Mouse (Mus musculus) C2C12 (cell line): Measurements from ENCODE around the gene Nek6.

ENCODE experiments used
- CEBPB ChIP-seq: IDR thresholded peaks from one replicate; pipeline ENCODE4 v1.6.1; 2011; ENCODE audit warnings: low read depth, mild to moderate bottlenecking, control low read depth, moderate library complexity
- CTCF ChIP-seq: IDR thresholded peaks from one replicate; pipeline ENCODE4 v1.5.1; 2011; ENCODE audit not compliant: control insufficient read depth, insufficient read depth, insufficient read length
- MAX ChIP-seq: IDR thresholded peaks from one replicate; pipeline ENCODE4 v1.6.1; 2011; ENCODE audit warnings: mild to moderate bottlenecking, control low read depth
- MYOG ChIP-seq: IDR thresholded peaks from one replicate; pipeline ENCODE4 v1.6.1; 2011; ENCODE audit not compliant: control insufficient read depth, insufficient read length; ENCODE audit errors: extremely low read depth
- USF1 ChIP-seq: IDR thresholded peaks from one replicate; pipeline ENCODE4 v1.6.1; 2011; ENCODE audit warnings: low read depth, mild to moderate bottlenecking, control low read depth, moderate library complexity

DNA sequence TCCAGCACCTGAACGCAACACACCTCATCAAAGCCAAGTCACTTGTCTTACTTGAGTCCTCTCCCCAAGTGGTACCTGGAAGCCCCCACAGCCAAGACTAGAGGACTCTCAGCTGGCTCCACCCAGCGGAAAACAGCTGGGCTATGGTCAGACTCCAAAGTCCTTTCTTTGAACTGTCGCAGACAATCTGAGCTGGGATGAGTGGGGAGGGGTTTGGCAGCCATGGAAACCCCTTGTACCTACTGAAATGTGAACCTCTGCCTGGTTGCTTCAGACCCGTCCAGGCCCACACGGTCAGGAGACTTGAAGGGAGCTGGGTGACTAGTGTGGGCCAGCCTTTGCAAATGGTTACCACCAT lies 73.9 kb downstream of the Nek6 start:
- TF ChIP-seq MYOG (no peak), CTCF (no peak), CEBPB (no peak), MAX (no peak), USF1 (no peak)
